Mouse (Mus musculus) liver, embryonic 14.5 days (tissue): ENCODE measurements around the gene Ctnnd2. TPM values are rescaled to one million over a fixed set of nuclear protein-coding genes. Genes with fewer than 3 reads are reported as not detected.

ENCODE experiments used
- ATAC-seq: fragments of 200-750 bp; cut with Nextera tagmentation; 2 replicates; pipeline ENCODE4 v1.8.0; 2017; ENCODE audit warnings: moderate number of reproducible peaks, mild to moderate bottlenecking, moderate library complexity; ENCODE audit not compliant: insufficient read depth
- DNase-seq, 3 experiments: peaks; one replicate each; pipeline ENCODE4 v3.0.0-alpha.2; 2012 to 2013; ENCODE audit warnings: low read depth in 3 of 3, low spot score in 3 of 3
- H3K27ac ChIP-seq: fragments of 300-500 bp; sonication (generic); 2 replicates; pipeline ENCODE4 v1.5.1; 2014; ENCODE audit warnings: moderate library complexity, mild to moderate bottlenecking, control low read depth, inconsistent platforms
- H3K27me3 ChIP-seq: fragments of 300-500 bp; sonication (generic); 2 replicates; pipeline ENCODE4 v1.6.1; 2014; ENCODE audit warnings: mild to moderate bottlenecking, low read length, moderate library complexity; ENCODE audit not compliant: control insufficient read depth, insufficient read depth
- H3K36me3 ChIP-seq: fragments of 300-500 bp; sonication (generic); replicated peaks from 2 replicates; pipeline ENCODE4 v1.6.1; 2014; ENCODE audit warnings: low read depth; ENCODE audit not compliant: control insufficient read depth, insufficient read depth
- H3K4me1 ChIP-seq, 2 experiments: fragments of 200-500 bp in 1 of 2; fragments of 300-500 bp in 1 of 2; sonication (generic) in 1 of 2; replicated peaks; 2 replicates each; pipeline ENCODE4 v1.6.1; 2012 to 2014; ENCODE audit warnings: antibody characterized with exemption in 1 of 2, inconsistent platforms in 1 of 2, low read length in 1 of 2; ENCODE audit not compliant: control insufficient read depth in 2 of 2, insufficient read depth in 2 of 2
- H3K4me2 ChIP-seq: fragments of 300-500 bp; sonication (generic); 2 replicates; pipeline ENCODE4 v1.6.1; 2014; ENCODE audit warnings: low read depth, mild to moderate bottlenecking, control low read depth, moderate library complexity
- H3K4me3 ChIP-seq, 2 experiments: fragments of 200-500 bp in 1 of 2; fragments of 300-500 bp in 1 of 2; sonication (generic) in 1 of 2; 2 replicates each; pipeline ENCODE4 v1.5.1; 2012 to 2014; ENCODE audit warnings: low read depth in 2 of 2, low read length in 2 of 2, mild to moderate bottlenecking in 2 of 2, control low read depth in 1 of 2, inconsistent platforms in 1 of 2, moderate library complexity in 1 of 2; ENCODE audit not compliant: insufficient read depth in 1 of 2
- H3K9ac ChIP-seq: fragments of 300-500 bp; sonication (generic); replicated peaks from 2 replicates; pipeline ENCODE4 v1.6.1; 2014; ENCODE audit warnings: mild to moderate bottlenecking, control low read depth, moderate library complexity
- H3K9me3 ChIP-seq: fragments of 300-500 bp; sonication (generic); 2 replicates; pipeline ENCODE4 v1.6.1; 2016; ENCODE audit warnings: low read length, mixed read lengths; ENCODE audit not compliant: control insufficient read depth
- CTCF ChIP-seq: IDR thresholded peaks from 2 replicates; pipeline ENCODE4 v1.5.1; 2016; ENCODE audit warnings: antibody characterized with exemption, low read depth, control low read depth
- EP300 ChIP-seq: IDR thresholded peaks from 2 replicates; pipeline ENCODE4 v1.6.1; 2016; ENCODE audit warnings: antibody characterized with exemption, low read depth
- WGBS: fragments of 180-500 bp; shearing (Covaris S2); extraction: QIAGEN DNeasy Blood & Tissue Kit; methylation state at CpG from one replicate; pipeline ENCODE4 v1.1.7; 2014; ENCODE audit not compliant: insufficient replicate concordance; 5-methylcytosine and 5-hydroxymethylcytosine counted together
- polyA plus RNA-seq, 2 experiments: library from polyadenylated mRNA; depleted of rRNA in 1 of 2; stranded (reverse) in 1 of 2; unstranded in 1 of 2; fragments of >200 nt; fragmentation: Nextera tagmentation in 1 of 2; extraction: Ambion mirVana in 1 of 2; gene quantifications; 2 replicates each; pipeline versions ENCODE4 v1.2.1 to v1.2.3; 2012 to 2014

Gene Ctnnd2
- polyA plus RNA-seq, 2 experiments: 0.09 to 0.11 TPM

GRCm38 (mm10) chr15:30869673-30870512 is 697.5 kb downstream of the Ctnnd2 start:
- ATAC-seq (no peak), DNase-seq (no peak)
- no peaks in the 10 kb centered on the region for H3K9me3 ChIP-seq
- no peaks in the 10 kb centered on the region for H3K36me3 ChIP-seq
- H3K4me1 ChIP-seq: no peaks in the 10 kb centered on the region
- H3K9ac ChIP-seq: no peak overlapping the region
- TF ChIP-seq CTCF (no peak), EP300 (no peak)
- no peaks in the 10 kb centered on the region for H3K27me3 ChIP-seq
- no peak overlapping the region for H3K4me3 ChIP-seq
- 63% methylated on average over 12 of the region's 12 CpGs for WGBS
- no peak overlapping the region for H3K27ac ChIP-seq
- H3K4me2 ChIP-seq: no peak overlapping the region

GRCm38 (mm10) chr15:30875523-30875922 is 703.1 kb downstream of the Ctnnd2 start:
- no peaks in the 10 kb centered on the region for H3K27me3 ChIP-seq
- H3K36me3 ChIP-seq: no peaks in the 10 kb centered on the region
- H3K4me1 ChIP-seq: no peaks in the 10 kb centered on the region
- TF ChIP-seq EP300 (no peak), CTCF (no peak)
- no peak overlapping the region for H3K27ac ChIP-seq
- DNase-seq: no peak
- no peak overlapping the region for H3K9ac ChIP-seq
- no peak overlapping the region for H3K4me3 ChIP-seq
- no peak overlapping the region for H3K4me2 ChIP-seq
- H3K9me3 ChIP-seq: no peaks in the 10 kb centered on the region
- WGBS: 31% methylated on average over 1 of the region's 1 CpGs
- no peak for ATAC-seq

GRCm38 (mm10) chr15:30884692-30885334 is 712.4 kb downstream of the Ctnnd2 start:
- Histone ChIP-seq H3K36me3 (no peaks in the 10 kb centered on the region), H3K4me2 (no peak overlapping the region), H3K4me3 (no peak overlapping the region), H3K9ac (no peak overlapping the region), H3K27me3 (no peaks in the 10 kb centered on the region), H3K4me1 (no peaks in the 10 kb centered on the region), H3K27ac (no peak overlapping the region), H3K9me3 (no peaks in the 10 kb centered on the region)
- WGBS: 73% methylated on average over 12 of the region's 12 CpGs
- no peak for DNase-seq
- TF ChIP-seq CTCF (no peak), EP300 (no peak)
- no peak for ATAC-seq

GRCm38 (mm10) chr15:30885410-30885809 is 713.0 kb downstream of the Ctnnd2 start:
- Histone ChIP-seq H3K9ac (no peak overlapping the region), H3K4me2 (no peak overlapping the region), H3K4me1 (no peaks in the 10 kb centered on the region), H3K4me3 (no peak overlapping the region), H3K27ac (no peak overlapping the region), H3K36me3 (no peaks in the 10 kb centered on the region), H3K9me3 (no peaks in the 10 kb centered on the region), H3K27me3 (no peaks in the 10 kb centered on the region)
- 50% methylated on average over 6 of the region's 6 CpGs for WGBS
- DNase-seq (no peak), ATAC-seq (no peak)
- TF ChIP-seq EP300 (no peak), CTCF (no peak)

- Histone ChIP-seq H3K4me3 (no peak overlapping the region), H3K4me2 (no peak overlapping the region), H3K9ac (no peak overlapping the region), H3K9me3 (no peaks in the 10 kb centered on the region), H3K4me1 (no peaks in the 10 kb centered on the region), H3K27ac (no peak overlapping the region), H3K27me3 (no peaks in the 10 kb centered on the region), H3K36me3 (no peaks in the 10 kb centered on the region)
- no peak for TF ChIP-seq CTCF
- TF ChIP-seq EP300: no peak
- WGBS: 52% methylated on average over 2 of the region's 2 CpGs
- ATAC-seq: no peak
- DNase-seq: no peak
Observed at GRCm38 (mm10) chr15:30887559-30887958, 715.2 kb downstream of the Ctnnd2 start.
